ENCODE assay signal across 19 mouse cellular contexts in genomic region chr5:144725554-144725953, GRCm38 (mm10). TPM values are rescaled to one million over a fixed set of nuclear protein-coding genes. Genes with fewer than 3 reads are reported as not detected.
A peak's percentile ranks its signal among the peaks of the same experiment; 100 is the strongest.
DNase-seq lines count a peak whose midpoint lies in the region; ATAC-seq and TF ChIP-seq lines count a peak whose summit lies in the region.
"Had no signal": no experiment of that assay in that cellular context is flagged by ENCODE, and none has a peak within 500 bp of the region (broad histone marks: within the 10 kb centered on the region; RNA-seq: fewer than 3 reads in every experiment).

No protein-coding gene starts in this region.

- TF ChIP-seq POLR2A in testis, adult 2 months (IDR thresholded peaks at IDR 0.05; ENCODE audit: control insufficient read depth, low read depth, low read length): no peak

- H3K27ac ChIP-seq in forebrain, postnatal 0 days (ENCODE audit: low read depth, low read length): no peak overlapping the region
- no peak overlapping the region for H3K27ac ChIP-seq in forebrain, embryonic 16.5 days (ENCODE audit: low read length)
- no peak overlapping the region for H3K27ac ChIP-seq in layer of hippocampus, adult 2 months
- H3K27ac ChIP-seq in testis, adult 2 months (ENCODE audit: control insufficient read depth, insufficient read depth, low read depth, low read length): no peak overlapping the region
- H3K27ac ChIP-seq: embryonic facial prominence, embryonic 10.5 days; liver, embryonic 15.5 days; midbrain, embryonic 12.5 days had no signal

- H3K27me3 ChIP-seq in forebrain, postnatal 0 days (ENCODE audit: insufficient read depth, low read length): peaks cover 4% of the 10 kb centered on the region; the same call in 1 of the 2 replicates
- H3K27me3 ChIP-seq in forebrain, embryonic 16.5 days (replicated peaks; ENCODE audit: control insufficient read depth, insufficient read depth, low read length): peaks cover 13% of the 10 kb centered on the region
- H3K27me3 ChIP-seq in testis, adult 2 months (ENCODE audit: control insufficient read depth, insufficient read depth, low read length): no peaks in the 10 kb centered on the region
- H3K27me3 ChIP-seq: liver, embryonic 15.5 days had no signal

- no peaks in the 10 kb centered on the region for H3K9me3 ChIP-seq in forebrain, postnatal 0 days (ENCODE audit: low read length)
- no peaks in the 10 kb centered on the region for H3K9me3 ChIP-seq in forebrain, embryonic 16.5 days (ENCODE audit: control insufficient read depth, low read length)
- H3K9me3 ChIP-seq: embryonic facial prominence, embryonic 10.5 days; heart, embryonic 12.5 days; liver, embryonic 15.5 days; midbrain, embryonic 12.5 days had no signal

- no peak overlapping the region for H3K4me3 ChIP-seq in forebrain, postnatal 0 days (ENCODE audit: low read depth, low read length)
- no peak overlapping the region for H3K4me3 ChIP-seq in forebrain, embryonic 16.5 days (replicated peaks; ENCODE audit: low read length)
- no peak overlapping the region for H3K4me3 ChIP-seq in layer of hippocampus, adult 2 months
- H3K4me3 ChIP-seq in testis, adult 2 months (ENCODE audit: control insufficient read depth, low read depth, low read length): no peak overlapping the region
- H3K4me3 ChIP-seq: embryonic facial prominence, embryonic 10.5 days; heart, embryonic 12.5 days; liver, embryonic 15.5 days; midbrain, embryonic 12.5 days; myocyte had no signal

- no peak overlapping the region for H3K9ac ChIP-seq in forebrain, postnatal 0 days
- H3K9ac ChIP-seq in forebrain, embryonic 16.5 days (replicated peaks; ENCODE audit: low read depth, low read length): no peak overlapping the region
- H3K9ac ChIP-seq: heart, embryonic 12.5 days; liver, embryonic 15.5 days; midbrain, embryonic 12.5 days had no signal

- peak; percentile 31 for TF ChIP-seq CTCF in forebrain, postnatal 0 days (IDR thresholded peaks at IDR 0.05; ENCODE audit: low read depth)
- peak; percentile 65 for TF ChIP-seq CTCF in layer of hippocampus, adult 2 months (conservative IDR thresholded peaks at IDR 0.05)
- peak; percentile 69; the same call in 1 of the 2 replicates for TF ChIP-seq CTCF in testis, adult 2 months (IDR thresholded peaks at IDR 0.05; ENCODE audit: control insufficient read depth, insufficient read depth, insufficient replicate concordance, low read depth, low read length)

- 77% methylated on average over 3 of the region's 3 CpGs for WGBS in forebrain, postnatal 0 days
- 71% methylated on average over 3 of the region's 3 CpGs for WGBS in forebrain, embryonic 16.5 days

- no peaks in the 10 kb centered on the region; the same call in 1 of the 2 replicates for H3K4me1 ChIP-seq in forebrain, postnatal 0 days (ENCODE audit: insufficient read depth)
- peaks cover 2% of the 10 kb centered on the region; the same call in 1 of the 2 replicates for H3K4me1 ChIP-seq in forebrain, embryonic 16.5 days (replicated peaks; ENCODE audit: control insufficient read depth, insufficient read depth, low read length)
- peaks cover 3% of the 10 kb centered on the region for H3K4me1 ChIP-seq in testis, adult 2 months (ENCODE audit: control insufficient read depth, insufficient read depth, low read length)
- H3K4me1 ChIP-seq: heart, embryonic 12.5 days; liver, embryonic 15.5 days had no signal

- no peaks in the 10 kb centered on the region for H3K36me3 ChIP-seq in forebrain, postnatal 0 days (ENCODE audit: insufficient read depth)
- H3K36me3 ChIP-seq in forebrain, embryonic 16.5 days (ENCODE audit: control insufficient read depth, insufficient read depth): no peaks in the 10 kb centered on the region
- H3K36me3 ChIP-seq in testis, adult 2 months (ENCODE audit: control insufficient read depth, insufficient read depth, low read length): no peaks in the 10 kb centered on the region
- H3K36me3 ChIP-seq: embryonic facial prominence, embryonic 10.5 days; heart, embryonic 12.5 days; liver, embryonic 15.5 days; midbrain, embryonic 12.5 days had no signal

- no peak for ATAC-seq in forebrain, postnatal 0 days
- ATAC-seq in forebrain, embryonic 16.5 days: no peak

- DNase-seq in forebrain, postnatal 0 days: no peak
- DNase-seq in layer of hippocampus, adult 2 months (ENCODE audit: low spot score in 2 of 2): no peak
- no peak for DNase-seq in layer of hippocampus, adult 11-12 months (ENCODE audit: low spot score)
- no peak for DNase-seq in testis, postnatal 10 days (ENCODE audit: low spot score)
- DNase-seq in frontal cortex, postnatal 36 days (ENCODE audit: low spot score in 2 of 2): no peak
- no peak for DNase-seq in embryo, embryonic 11 days
- DNase-seq: adrenal gland, adult 2 months; cerebellum, adult 11 months; cerebellum, postnatal 14 days; heart, postnatal 4 days; lung, postnatal 4 days had no signal

- H3K4me2 ChIP-seq in forebrain, postnatal 0 days (ENCODE audit: low read depth): no peak overlapping the region
- H3K4me2 ChIP-seq in forebrain, embryonic 16.5 days (ENCODE audit: low read length): no peak overlapping the region
- H3K4me2 ChIP-seq: heart, embryonic 12.5 days; liver, embryonic 15.5 days; midbrain, embryonic 12.5 days had no signal

RNA-seq across cellular contexts. Expression of gene Tmem130, which starts 36.1 kb away (rescaled TPM):
- total RNA-seq in forebrain, postnatal 0 days (2014; rRNA removed): 164 and 262 TPM in 2 replicates
- polyA plus RNA-seq in forebrain, postnatal 0 days (2015; fragmentation: Nextera tagmentation; extraction: Ambion mirVana): 175 and 379 TPM in 2 replicates
- polyA plus RNA-seq in forebrain, embryonic 16.5 days (2015; fragmentation: Nextera tagmentation; extraction: Ambion mirVana): 124 and 229 TPM in 2 replicates
- 100 to 1,000 TPM; 126 to 132 TPM for total RNA-seq in layer of hippocampus, adult 2 months (2021)
- 21.9 and 22.7 TPM in 2 replicates for polyA plus RNA-seq in testis, adult 2 months (2012; rRNA removed)
- total RNA-seq: neutrophil, adult 5-6 weeks had no signal

RNA-seq across cellular contexts. Expression of gene Trrap, which starts 42.0 kb away (rescaled TPM):
- 92.1 and 125 TPM in 2 replicates for total RNA-seq in forebrain, postnatal 0 days (2014; rRNA removed)
- polyA plus RNA-seq in forebrain, postnatal 0 days (2015; fragmentation: Nextera tagmentation; extraction: Ambion mirVana): 30.2 and 47.1 TPM in 2 replicates
- polyA plus RNA-seq in forebrain, embryonic 16.5 days (2015; fragmentation: Nextera tagmentation; extraction: Ambion mirVana): 73.7 and 80.4 TPM in 2 replicates
- total RNA-seq in layer of hippocampus, adult 2 months (2021): 100 to 1,000 TPM; 175 to 189 TPM
- polyA plus RNA-seq in testis, adult 2 months (2012; rRNA removed): 107 and 109 TPM in 2 replicates
